9 mouse cellular contexts compared by ENCODE assay signal in genomic region chr6:58770654-58771218, GRCm38 (mm10).
DNase-seq lines count a peak whose midpoint lies in the region; ATAC-seq and TF ChIP-seq lines count a peak whose summit lies in the region.
"Had no signal": no experiment of that assay in that cellular context is flagged by ENCODE, and none has a peak within 500 bp of the region (broad histone marks: within the 10 kb centered on the region; RNA-seq: fewer than 3 reads in every experiment).

No protein-coding gene starts in this region.

- TF ChIP-seq CTCF in E14TG2a.4 (conservative IDR thresholded peaks at IDR 0.05; ENCODE audit: low read length) = peak; percentile 89
- peak; percentile 91 for TF ChIP-seq CTCF in lung, embryonic 14.5 days (IDR thresholded peaks at IDR 0.05; ENCODE audit: low read depth)

- H3K27me3 ChIP-seq in E14TG2a.4 (ENCODE audit: insufficient read depth, low read length) = no peaks in the 10 kb centered on the region
- H3K27me3 ChIP-seq in lung, embryonic 14.5 days (ENCODE audit: insufficient read depth, low read length) = no peaks in the 10 kb centered on the region

- 15% methylated on average over 8 of the region's 8 CpGs for WGBS in lung, embryonic 14.5 days

- no peak; the same call in 1 of the 2 replicates for ATAC-seq in lung, embryonic 14.5 days (ENCODE audit: insufficient read depth)

- H3K9ac ChIP-seq in lung, embryonic 14.5 days = no peak overlapping the region

- no peak overlapping the region for H3K4me2 ChIP-seq in lung, embryonic 14.5 days

- H3K9me3 ChIP-seq in E14TG2a.4 (ENCODE audit: low read length) = no peaks in the 10 kb centered on the region
- no peaks in the 10 kb centered on the region for H3K9me3 ChIP-seq in lung, embryonic 14.5 days (ENCODE audit: low read depth, low read length)

- peak; percentile 24 for DNase-seq in adrenal gland, adult 8-10 months
- DNase-seq in embryo, embryonic 11.5 days (ENCODE audit: low read depth, low spot score) = peak; percentile 67
- peak; percentile 63 for DNase-seq in heart, adult 8-10 months (ENCODE audit: low spot score)
- peak; percentile 76 to 80 for DNase-seq in kidney, postnatal 4 days
- DNase-seq in lung, embryonic 14.5 days = peak; percentile 90
- DNase-seq in retina, embryonic 14.5 days (ENCODE audit: low spot score) = peak; percentile 84
- DNase-seq in urinary bladder, postnatal 4 days (ENCODE audit: low spot score in 2 of 2) = peak; percentile 19 to 66

- H3K4me3 ChIP-seq in E14TG2a.4 (replicated peaks; ENCODE audit: low read length) = no peak overlapping the region
- no peak overlapping the region for H3K4me3 ChIP-seq in lung, embryonic 14.5 days (ENCODE audit: low read depth, low read length)

- no peaks in the 10 kb centered on the region for H3K4me1 ChIP-seq in E14TG2a.4 (replicated peaks; ENCODE audit: low read depth, low read length)
- H3K4me1 ChIP-seq in lung, embryonic 14.5 days (ENCODE audit: insufficient read depth) = no peaks in the 10 kb centered on the region

- no peaks in the 10 kb centered on the region for H3K36me3 ChIP-seq in E14TG2a.4 (ENCODE audit: insufficient read depth, low read length)
- no peaks in the 10 kb centered on the region for H3K36me3 ChIP-seq in lung, embryonic 14.5 days (ENCODE audit: insufficient read depth)

- H3K27ac ChIP-seq in lung, embryonic 14.5 days (ENCODE audit: low read depth) = no peak overlapping the region
- H3K27ac ChIP-seq: macrophage had no signal

Comparison
In these comparisons a context has a peak if more than half of its experiments do, and no peak if none do; other contexts are left out.
1. DNase-seq: peak in every context shown above with its lines; median percentile 90 in lung, embryonic 14.5 days; 84 in retina, embryonic 14.5 days; 78 in kidney, postnatal 4 days; 67 in embryo, embryonic 11.5 days; 63 in heart, adult 8-10 months; 42 in urinary bladder, postnatal 4 days; 24 in adrenal gland, adult 8-10 months.